Mouse (Mus musculus): ENCODE results near the gene Scrt2.

DNA sequence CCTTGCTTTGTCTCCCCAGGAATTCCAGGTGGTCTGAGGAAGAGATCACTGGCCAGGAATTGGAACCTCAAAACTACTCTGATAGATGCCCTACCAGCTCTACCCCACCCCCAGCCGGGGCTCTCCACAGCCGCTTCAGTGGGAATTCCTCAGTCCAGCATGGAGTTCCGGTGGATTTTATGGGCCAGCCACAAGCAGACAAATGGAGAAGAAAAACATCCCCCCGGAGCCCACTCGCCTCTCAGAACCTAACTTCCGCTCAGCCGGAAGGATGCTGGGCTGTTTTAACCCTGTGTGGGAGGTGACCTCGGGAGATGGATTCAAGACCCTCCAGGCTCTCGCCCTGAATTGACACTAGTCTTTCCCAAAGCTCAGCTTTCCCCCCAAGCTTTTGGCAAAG is 50.7 kb downstream of the Scrt2 start:
- TF ChIP-seq POLR2A (IDR thresholded peaks at IDR 0.05; ENCODE audit: borderline replicate concordance, low read depth, low read length) (no peak), CTCF (IDR thresholded peaks at IDR 0.05; ENCODE audit: low read depth, low read length) (no peak)

All from bone marrow macrophage, adult 2 months (primary cell).